Mouse (Mus musculus): ENCODE measurements around the gene Hic1. TPM values are rescaled to one million over a fixed set of nuclear protein-coding genes. Genes with fewer than 3 reads are reported as not detected.
"Not testable (repeated sequence)": the region's sequence is repeated elsewhere in the genome, so short reads cannot be mapped to it uniquely, and the experiment has no call there.

Hic1 gene
- total RNA-seq, 4 experiments from 2014 or later = 3.2 to 3.7 (median 3.4) TPM

DNA sequence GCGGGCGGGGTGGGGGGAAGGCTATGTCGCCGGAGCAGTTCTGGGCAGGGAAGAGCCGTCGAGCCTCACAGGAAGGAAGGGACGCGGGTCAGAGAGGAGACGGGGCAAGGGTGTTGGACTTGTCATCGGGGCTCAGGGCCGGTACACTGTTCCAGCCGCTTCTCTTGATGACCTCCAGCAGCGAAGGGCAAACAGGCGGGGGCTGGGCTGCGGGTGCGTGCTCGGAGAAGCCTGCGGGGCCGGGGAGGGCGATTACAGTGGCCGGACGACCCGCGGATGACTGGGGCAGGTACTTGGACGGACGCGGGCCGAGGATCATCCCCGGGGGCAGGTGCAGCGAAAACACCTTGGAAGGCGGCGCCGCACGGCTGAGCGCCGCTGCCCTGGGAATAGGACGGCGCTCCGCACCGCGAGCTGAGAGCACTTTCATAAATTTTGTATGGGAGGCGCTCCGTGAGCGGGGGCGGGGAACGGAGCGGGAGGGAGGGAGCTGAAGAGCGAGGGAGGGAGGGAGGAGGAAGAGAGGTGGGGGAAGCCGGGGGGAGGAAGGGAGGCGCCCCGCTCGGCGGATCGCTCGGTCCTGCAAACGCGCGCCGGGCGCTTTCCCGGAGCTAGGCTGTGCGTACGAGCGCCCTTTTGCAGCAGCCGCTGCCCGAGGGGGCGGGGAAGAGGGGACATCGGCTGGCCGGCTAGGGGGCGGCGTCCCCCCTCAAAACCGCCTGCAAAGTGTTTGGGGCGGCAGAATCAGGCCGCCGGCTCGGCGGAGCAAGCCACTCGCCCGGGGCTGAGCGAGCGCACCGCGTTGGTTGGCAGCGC is 24.1 kb upstream of the Hic1 start, which contains the start of gene Rtn4rl1:
Gene Rtn4rl1 (plus strand): TSS at position 528 of the 816 bp plus-strand sequence.
- DNase-seq (ENCODE audit: low spot score in 2 of 2) = peak in 1 of 2 experiments; percentile 71

DNA sequence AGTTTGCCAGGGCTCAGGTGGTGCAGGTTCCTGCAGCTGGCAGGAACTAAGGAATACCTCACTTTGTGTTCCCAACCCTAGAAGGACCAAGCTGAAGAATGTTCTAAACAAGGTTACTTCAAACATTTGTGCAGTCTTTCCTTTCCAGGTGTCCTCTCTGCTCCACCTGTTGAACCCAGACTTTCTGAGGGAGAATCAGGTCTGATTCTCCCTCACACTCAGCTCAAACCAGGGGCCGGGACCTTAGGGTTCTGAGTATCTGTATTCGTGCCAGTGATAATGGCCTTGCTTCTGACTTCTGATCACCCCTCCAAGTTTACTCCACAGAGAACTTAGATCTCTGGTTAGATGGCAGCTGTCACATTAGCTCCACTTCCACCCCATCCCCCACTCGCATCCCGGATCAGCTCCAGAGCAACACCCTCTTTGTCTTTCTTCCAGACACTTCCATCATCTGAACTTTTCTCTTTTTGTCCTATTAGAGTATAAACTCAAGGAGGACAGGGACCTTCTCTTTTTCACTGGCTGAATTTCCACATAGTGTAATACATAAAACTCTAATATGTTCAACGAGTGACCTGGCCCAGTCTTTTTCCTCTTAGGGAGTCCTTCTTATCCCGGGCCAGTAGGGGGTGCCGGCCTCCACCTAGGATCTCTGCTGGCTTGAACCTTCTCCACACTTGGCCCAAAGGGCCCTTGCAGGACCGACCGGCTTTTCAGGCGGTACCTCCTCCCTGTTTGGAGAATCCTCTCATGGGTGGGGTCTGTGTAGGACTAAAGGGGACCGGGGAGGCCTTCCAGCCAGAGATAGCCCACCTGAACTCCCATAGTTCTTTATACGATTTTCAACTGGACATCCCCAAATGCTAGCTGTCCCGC is 23.3 kb upstream of the Hic1 start:
- DNase-seq (ENCODE audit: low spot score in 2 of 2) = no peak

DNA sequence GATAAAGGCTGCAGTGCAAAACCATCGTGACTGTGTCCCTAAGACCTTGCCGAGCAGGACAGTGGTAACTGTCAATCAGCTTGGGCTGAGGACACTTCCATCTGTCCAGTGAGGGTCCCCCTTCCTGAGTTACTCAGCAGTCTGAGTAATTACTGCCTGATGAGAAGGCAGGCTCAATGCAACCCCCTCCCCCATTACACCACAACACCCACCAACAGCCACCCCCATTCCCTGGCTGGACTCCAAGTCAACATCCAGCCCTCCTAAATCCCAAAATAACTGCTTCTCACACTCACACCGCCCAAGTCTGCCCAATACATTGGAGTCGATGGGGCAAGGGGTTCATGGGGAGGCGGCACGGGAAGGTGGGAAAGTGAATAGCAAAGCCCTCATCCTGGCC is 22.5 kb upstream of the Hic1 start:
- DNase-seq (ENCODE audit: low spot score in 2 of 2) = no peak

DNA sequence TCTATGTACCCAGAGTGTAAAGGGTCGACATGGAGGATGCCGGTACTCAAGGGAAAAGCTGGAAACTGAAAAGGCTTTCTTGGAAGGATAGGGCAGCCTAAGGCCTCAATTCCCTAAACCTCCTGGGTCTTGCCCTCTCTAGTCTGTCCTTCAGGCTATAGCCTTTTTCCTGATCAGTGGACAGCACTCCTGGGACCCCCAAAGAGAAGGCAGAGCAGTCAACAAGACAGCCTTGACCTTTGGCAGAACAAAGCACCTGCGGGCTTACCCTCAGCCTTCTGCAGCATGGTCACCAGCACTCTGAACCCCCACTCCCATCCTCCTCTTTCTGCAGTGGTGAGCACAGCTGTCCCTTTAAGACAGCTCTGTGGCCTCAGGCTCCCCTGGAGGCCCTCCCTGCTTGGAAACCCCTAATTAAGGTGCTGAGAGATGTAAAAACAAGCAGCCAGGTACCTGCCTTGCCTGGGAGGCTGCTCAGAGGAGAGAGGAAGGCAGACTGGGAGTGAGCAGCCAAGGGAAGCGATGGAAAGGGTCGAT is 21.7 kb upstream of the Hic1 start, which contains the start of gene Dph1:
Gene Dph1 (minus strand): TSS at position 337 of the 537 bp plus-strand sequence.
- DNase-seq (ENCODE audit: low spot score in 2 of 2) = no peak

DNA sequence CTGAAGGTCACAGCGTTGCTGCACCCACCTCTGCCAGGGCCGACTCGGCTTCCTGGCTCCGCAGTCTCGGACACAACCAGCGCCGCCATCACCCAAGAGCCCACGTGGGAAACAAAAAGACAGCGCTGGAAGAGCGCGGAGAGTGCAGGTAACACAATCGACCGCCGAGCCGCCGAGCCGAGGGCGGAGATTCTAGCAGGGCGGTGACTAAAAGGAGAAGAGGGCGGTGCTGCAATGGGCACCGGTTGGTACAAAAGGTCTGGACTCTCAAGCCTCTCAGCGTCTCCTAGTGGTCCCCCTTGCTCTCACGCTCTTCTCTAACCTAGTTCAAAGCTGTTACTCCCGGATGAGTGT is 21.0 kb upstream of the Hic1 start:
- DNase-seq (ENCODE audit: low spot score in 2 of 2) = peak in 1 of 2 experiments; percentile 73

DNA sequence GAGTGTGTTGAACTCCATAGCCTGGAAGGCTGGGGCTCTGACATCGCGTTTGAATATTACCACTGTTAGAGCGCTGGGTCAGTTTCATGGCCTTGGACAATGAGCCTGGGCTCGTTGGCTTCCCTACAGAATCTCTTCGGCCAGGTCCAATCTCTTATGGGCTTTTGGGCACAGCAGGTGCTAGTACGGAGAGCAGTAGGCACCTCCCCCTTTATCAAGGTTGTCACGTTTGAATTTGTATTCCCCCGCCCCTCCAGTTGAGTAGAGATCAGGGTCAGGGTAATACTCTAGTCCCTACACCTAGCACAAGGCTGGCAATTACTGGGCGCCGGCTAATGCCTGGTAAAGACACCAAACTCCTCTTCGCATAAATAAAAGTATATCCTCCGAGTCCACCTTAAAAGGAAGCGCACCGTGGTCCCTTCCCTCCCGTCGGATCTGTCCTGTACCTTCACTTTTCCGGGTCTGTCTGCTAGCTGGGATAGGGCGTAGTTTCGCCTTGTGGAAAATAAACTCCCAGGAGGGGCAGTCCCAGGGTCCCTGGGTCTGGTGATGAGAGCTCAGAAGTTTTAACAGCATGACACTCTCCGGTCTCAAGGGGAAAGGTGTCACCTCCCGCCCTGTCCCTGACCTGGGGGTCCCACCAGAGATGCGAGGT is 20.5 kb upstream of the Hic1 start:
- DNase-seq (ENCODE audit: low spot score in 2 of 2) = no peak

DNA sequence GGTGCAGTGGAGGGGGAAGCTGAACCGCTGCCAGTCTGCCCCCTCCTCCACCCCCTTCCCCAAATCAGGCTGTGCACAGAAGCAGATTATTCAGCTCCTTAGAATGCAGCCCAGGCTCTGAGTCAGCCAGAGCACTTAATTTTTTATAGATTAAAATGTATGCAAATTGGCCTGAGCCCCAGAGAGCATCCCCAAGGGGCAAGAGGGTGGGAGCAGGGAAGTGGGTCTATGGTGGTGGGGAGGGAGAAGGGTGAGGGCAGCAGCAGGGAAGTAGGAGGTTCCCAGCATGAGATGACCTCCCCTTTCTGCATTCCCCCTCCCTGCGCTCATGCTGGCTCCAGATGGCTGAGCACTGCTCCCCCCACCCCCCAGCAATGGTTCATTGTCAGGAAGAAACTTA is 15.7 kb upstream of the Hic1 start:
- DNase-seq (ENCODE audit: low spot score in 2 of 2) = no peak

DNA sequence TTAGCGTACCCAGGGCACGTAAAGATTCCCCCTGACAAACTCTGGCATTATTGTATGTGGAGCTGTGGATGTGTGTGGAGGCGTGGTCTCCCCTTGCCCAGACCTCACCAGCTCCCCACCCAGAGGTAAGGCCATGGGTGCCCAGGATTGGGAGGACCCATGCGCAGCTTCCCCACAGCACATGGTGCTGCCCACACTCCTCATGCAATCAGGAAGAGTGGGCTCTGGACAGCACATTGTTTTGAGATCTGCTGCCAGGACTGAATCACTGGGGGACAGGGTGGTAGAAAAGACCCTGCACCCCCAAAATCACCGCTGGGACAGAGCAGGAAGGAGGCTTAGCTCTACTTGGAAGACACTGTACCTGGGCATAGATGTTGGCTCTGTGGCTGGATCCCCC is 15.3 kb upstream of the Hic1 start:
- no peak for DNase-seq (ENCODE audit: low spot score in 2 of 2)

DNA sequence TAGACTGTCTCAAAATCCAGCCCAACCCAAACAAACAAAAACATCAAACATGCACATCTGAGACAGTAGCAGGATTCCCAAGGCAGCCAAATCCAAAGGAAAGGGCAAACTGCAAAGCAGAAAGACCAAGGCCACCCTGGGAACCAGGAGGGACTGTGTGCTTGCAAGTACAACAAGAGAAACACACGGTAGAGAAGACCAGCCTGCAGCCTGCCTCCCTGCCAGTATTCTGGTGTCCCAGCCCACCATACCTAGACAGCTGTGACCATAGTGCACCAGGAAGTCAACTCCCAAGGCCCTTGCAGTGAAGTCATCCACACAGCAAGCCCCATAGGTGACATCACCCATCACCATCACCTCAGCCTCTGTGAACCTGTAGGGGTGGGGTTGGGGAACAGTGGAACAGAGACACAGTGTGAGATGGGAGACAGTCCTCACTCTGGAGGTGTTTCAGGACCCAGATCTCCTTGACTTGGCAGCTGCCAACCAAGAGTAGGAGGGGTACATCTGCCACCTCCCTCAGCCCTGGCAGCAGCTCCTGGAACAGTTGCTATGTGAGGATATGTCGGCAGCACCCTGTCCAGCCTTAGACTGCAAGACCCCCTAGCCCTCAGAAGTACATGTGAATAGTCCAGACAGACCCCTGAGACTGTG is 14.7 kb upstream of the Hic1 start:
- peak; percentile 53 to 90 for DNase-seq (ENCODE audit: low spot score in 2 of 2)

DNA sequence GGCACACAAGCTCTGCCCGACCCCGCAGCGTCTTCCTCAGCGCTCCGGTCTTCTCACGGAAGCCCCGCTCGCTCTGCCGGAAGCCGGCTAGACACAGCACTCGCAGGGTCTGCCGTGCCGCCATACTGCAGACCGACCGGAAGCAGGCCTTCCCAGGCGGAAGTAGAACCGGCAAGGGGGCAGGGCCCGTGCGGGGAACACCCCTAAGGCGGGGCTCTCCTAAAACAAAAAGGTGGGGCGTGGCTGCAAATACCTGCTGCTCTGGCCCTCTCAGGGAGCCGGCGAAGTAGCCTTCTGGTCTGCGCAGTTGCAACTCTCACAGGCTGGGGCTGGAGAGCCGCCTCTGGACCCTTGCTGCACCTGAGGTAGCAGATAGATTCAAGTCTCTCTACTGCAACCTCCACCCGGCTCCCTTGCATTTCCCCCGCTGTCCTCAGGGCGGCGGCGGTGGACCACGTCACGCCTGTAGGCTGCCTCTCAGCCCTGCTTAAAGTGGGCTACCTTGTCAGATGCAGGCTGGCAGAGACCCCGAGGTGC is 9.4 kb upstream of the Hic1 start, which contains the start of gene Ovca2:
Gene Ovca2 (minus strand): TSS at position 164 of the 537 bp plus-strand sequence.
- DNase-seq (ENCODE audit: low spot score in 2 of 2) = peak; percentile 83 to 87

DNA sequence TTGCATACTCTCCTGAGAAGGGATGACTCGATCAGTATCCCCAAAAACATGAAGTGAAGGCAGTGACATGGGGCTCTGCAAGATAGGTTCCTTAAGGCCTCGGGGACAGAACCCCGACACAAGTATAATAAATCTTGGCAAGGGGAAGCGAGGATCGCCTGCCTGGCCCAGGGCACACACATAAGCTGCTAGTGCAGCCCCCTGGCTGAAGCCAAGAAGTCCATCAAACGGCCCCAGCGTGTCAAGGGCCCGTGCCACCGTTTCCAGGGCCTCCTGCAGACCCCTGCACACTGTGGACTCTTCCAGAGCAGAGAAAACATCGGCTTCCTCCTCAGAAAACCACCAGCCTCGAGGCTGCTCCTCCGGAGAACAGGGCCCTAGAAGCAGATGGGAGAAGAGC is 8.7 kb upstream of the Hic1 start:
- DNase-seq (ENCODE audit: low spot score in 2 of 2) = no peak

DNA sequence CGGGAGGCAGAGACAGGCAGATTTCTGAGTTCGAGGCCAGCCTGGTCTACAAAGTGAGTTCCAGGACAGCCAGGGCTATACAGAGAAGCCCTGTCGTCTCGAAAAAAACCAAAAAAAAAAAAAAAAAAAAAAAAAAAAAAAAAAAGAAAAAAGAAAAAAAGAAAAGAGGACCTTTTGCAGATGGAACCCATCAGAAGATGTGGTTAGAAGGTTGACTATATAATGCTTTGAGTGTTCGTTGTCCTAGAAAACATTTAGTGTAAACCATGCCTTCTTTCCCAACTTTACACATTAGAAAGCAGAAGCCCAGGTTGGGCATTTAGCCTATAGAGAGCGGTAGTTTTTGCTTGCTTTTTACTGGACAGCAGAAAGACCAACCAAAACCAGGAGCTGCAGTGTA is 5.3 kb upstream of the Hic1 start:
- not testable (repeated sequence) for DNase-seq (ENCODE audit: low spot score in 2 of 2)

DNA sequence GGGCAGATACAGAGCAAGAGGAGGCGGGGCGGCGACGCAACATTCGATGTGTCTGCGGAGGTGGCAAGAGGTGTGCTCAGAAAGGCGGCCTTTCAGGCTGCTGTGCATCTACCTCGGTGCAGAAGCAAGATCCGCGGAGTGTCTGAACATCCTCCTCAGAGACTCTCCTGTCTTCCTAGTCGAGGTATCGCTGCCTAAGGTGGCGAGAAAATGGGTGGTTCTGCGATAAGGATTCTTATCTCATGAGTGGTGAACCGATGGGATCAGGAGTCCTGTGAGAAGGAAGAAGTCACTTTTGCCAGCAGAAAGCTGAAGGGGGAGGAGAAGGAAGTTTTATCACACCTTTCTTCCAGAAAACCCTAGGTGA is 4.5 kb upstream of the Hic1 start:
- peak in 1 of 2 experiments; percentile 61 for DNase-seq (ENCODE audit: low spot score in 2 of 2)

DNA sequence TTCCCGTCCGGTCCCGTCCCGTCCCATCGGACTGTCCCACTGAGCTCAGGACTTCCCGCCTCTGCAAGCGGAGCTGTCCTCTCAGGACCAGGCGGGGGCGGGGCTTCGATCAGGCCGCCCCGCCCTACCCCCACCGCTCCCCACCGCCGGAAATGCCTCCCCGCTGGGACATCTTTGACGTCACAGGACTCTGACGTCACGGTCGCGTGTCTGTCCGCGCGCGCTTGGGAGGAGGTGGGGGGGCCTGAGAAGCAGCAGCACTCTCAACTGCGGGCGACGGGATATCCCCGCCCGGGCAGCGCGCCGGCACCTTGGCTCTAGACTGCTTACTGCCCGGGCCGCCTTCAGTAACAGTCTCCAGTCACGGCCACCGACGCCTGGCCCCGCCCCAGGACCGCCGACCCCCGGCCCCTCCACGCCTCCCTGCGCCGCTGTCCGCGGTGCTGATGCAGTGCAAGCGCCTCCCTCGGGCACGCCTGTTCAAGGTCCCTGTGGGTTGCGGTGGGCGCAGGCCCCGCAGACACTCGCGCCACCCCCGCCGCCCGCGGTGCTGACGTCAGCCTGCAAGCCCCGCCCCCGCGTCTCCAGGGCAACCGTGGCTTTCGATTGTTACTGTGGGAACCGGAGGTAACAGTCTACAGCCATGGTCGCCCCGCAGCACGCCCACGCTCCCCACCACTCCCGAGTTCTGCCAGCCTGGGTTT is 3.9 kb upstream of the Hic1 start:
- DNase-seq (ENCODE audit: low spot score in 2 of 2) = peak; percentile 94 to 96

DNA sequence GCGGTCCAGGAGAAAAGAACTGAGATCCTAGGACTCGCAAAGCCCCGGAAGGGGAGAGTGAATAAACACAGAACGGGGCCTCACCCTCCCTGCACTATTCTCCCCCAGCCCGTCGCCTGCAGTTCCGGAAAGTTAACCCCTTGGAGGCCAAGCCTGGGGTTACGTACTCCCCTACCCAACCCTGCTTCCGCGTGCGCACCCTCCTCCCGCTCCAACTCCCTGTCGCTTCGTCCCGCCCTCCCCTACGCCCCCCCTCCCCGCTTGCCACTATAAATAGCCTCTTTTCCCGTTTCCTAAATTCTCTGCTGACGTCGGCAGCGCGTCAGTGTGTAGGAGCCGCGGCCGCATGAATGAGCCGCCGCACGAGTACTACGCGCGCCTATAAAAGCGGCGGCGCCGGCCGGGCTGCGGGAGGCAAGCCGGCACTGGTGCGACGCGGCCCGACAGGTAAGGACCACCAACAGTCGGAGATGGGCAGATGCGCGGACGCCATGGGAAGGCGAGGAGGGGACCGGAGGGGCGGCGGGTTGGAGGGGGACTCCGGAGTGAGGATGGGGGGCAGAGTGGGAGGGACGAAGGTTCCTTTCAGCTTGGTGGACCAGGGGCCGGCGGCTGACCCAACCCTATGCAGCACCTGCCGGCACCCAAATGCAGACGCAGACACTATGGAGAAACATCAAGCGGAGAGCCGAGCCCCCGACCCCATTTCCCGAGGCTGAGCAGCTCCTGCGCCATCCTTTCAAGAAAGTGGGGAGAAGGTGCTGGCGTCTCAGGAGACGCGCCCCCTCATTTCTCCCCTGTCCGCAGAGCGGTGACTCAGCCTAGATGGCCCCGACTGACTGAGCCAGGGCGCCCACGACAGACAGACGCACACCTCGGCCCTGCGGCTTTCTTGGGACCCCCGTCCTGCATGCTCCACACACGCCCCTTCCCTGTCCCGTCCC is 3.1 kb upstream of the Hic1 start:
- no peak for DNase-seq (ENCODE audit: low spot score in 2 of 2)

DNA sequence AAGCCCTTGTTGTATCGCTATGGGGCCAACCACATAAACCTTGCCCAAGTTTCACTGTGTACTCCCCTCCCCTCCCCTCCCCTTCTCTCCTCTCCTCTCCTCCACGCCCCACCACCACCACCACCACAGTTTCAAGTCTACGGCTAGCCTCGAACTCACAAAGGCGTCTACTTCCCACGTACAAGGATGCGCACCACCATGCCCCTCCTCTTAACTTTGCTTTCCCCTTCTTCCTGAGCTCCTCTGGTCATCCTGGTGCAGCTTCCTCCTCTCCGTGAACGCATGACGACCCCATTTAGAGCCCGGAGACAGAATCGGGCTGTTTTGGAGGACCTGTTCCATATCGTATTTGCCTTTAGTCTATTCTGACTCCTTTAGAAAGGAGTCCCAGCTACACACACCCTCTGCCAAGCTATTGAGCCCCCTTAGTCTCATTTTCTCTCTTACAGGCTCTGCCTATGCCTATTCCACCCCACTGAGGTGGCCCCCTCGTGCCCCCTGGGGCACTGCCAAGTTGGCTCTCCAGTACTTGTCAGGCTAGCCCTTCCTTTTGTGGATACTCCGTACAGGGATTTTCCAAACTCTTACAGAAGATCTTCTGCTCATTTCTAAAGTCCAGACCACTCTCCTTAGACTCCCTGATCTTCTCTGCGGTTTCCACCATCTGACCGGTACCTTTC is 2.0 kb upstream of the Hic1 start:
- DNase-seq (ENCODE audit: low spot score in 2 of 2) = no peak

DNA sequence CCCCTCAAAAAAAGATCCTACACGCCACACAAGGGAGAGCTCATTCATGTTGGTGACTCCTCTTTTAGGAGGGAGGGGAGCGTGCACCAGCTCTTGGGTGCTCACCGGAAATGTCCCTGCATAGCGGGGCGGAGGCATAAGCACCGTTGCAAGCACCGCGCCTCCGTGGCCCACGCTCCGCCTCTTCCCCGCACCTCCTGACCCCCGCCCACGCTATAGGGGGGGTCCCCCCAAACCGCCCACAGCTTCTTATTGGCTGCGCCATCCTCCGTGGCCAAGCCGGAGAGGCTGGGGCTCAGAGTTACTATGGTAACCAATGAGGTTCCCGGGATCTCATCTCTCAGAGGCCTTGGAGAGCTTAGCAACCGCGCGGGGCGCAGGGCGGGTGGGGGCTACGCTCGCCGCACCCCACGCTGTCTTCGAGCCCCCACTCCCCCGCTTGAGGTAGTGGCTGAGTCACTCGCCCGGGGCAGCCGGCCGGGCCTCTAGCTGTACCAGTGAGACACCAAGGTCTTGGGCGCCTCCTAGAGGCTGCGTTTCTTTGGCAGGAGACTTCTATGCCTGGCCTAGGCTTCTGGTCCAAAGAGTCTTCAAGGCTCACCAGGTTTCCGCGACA is 925 bp upstream of the Hic1 start:
- DNase-seq (ENCODE audit: low spot score in 2 of 2) = peak; percentile 89 to 93

All from left cerebral cortex, adult 8-10 months (tissue).